Mouse (Mus musculus) layer of hippocampus, adult 8-10 months (tissue): ENCODE measurements around the gene Cyp2b19. TPM values are rescaled to one million over a fixed set of nuclear protein-coding genes. Genes with fewer than 3 reads are reported as not detected.
"Not testable (repeated sequence)": the region's sequence is repeated elsewhere in the genome, so short reads cannot be mapped to it uniquely, and the experiment has no call there.

Experiments
- DNase-seq, 2 experiments: peaks; one replicate each; pipeline ENCODE4 v3.0.0; 2022; ENCODE audit warnings: low spot score in 2 of 2
- total RNA-seq, 4 experiments: library from RNA; stranded (reverse); gene quantifications; 2 replicates each; pipeline ENCODE4 v1.2.4; 2022

Cyp2b19 gene
- total RNA-seq, result not detected

DNA sequence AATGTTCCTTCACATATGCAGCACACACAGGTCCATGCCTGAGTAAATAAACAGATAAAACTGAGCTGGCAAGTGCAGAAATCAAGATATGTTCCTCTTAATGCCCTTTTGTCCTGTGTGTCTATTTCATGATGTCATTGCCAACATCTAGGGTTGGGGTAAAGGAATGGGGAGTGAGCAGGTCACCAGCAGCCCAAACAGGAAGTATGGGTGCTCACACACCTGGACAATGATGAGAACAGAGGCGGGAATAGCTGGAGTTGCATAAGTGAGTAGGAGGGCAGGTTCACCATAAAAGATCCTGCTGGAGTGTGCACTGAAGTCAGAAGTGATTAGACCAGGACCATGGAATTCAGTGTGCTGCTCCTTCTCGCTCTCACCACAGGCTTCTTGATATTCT lies at the start of gene Cyp2b19:
TSS of gene Cyp2b19 (plus strand) at position 301 of the 400 bp plus-strand sequence.
- DNase-seq, result no peak

GRCm38 (mm10) chr7:26711061-26711460 lies 45.9 kb upstream of the Cyp2b19 start:
- DNase-seq, result no peak

DNA sequence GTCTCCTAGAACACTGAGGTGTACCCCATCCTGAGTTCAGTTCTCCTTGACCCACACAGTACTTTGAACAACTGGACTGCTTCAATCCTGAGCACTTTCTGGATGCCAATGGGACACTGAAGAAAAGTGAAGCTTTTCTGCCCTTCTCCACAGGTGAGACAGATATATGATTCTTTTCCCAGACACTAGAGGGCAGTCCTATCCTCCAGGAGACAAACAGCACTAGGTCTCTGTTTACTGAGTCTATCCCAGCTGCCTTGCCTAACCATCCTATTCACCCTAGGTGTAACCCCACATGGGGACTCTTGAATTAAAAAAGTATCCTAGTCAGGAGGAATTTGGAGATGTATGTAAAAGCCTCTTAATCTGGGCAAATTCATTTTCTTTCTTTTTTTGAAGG lies 18.0 kb upstream of the Cyp2b19 start:
- no peak for DNase-seq

GRCm38 (mm10) chr7:26743948-26744347 lies 13.0 kb upstream of the Cyp2b19 start:
- no peak for DNase-seq

DNA sequence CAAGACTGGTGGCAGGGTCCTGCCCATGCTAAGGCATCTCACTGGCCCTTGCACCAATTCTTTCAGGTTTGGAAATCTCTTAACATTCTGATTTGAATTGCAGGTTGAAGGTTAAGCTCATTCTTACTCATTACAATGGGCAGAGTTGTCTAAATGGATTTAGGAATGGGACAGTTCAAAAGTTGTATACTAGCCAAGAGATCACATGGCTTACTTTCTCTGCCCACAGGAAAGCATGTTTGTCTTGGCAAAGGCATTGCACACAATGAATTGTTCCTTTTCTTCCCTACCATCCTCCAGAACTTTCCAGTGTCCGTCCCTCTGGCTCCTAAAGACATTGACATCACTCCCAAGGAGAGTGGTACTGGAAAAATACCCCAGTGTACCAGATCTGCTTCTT lies 11.5 kb upstream of the Cyp2b19 start:
- DNase-seq, result no peak

GRCm38 (mm10) chr7:26767084-26767483 lies 10.1 kb downstream of the Cyp2b19 start:
- DNase-seq, result no peak

- DNase-seq, result no peak
Observed at GRCm38 (mm10) chr7:26769881-26770470, 13.0 kb downstream of the Cyp2b19 start.

- no peak for DNase-seq
Observed at GRCm38 (mm10) chr7:26772866-26773586, 16.1 kb downstream of the Cyp2b19 start.

DNA sequence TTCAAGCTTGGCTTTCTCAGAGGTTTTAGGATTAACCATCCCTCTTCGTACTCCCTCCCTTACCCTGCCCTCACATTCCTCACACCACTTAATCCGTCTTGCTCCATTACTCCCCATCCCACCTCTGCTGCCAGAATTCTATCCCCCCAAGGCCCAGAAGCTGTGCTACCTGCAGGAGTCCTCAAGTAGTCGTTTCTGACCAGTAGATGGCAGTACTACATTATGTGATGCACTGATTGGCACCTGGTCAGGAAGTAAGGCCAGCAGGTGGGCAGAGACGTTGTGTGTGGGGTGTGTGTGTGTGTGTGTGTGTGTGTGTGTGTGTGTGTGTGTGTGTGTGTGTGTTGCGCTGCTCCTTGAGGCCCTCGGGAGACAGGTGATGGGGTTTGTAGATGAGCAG lies 18.9 kb downstream of the Cyp2b19 start:
- DNase-seq, result no peak

- no peak for DNase-seq
Observed at GRCm38 (mm10) chr7:26777806-26778205, 20.9 kb downstream of the Cyp2b19 start.

GRCm38 (mm10) chr7:26778474-26778873 lies 21.5 kb downstream of the Cyp2b19 start:
- DNase-seq, result peak; percentile 14 to 46

DNA sequence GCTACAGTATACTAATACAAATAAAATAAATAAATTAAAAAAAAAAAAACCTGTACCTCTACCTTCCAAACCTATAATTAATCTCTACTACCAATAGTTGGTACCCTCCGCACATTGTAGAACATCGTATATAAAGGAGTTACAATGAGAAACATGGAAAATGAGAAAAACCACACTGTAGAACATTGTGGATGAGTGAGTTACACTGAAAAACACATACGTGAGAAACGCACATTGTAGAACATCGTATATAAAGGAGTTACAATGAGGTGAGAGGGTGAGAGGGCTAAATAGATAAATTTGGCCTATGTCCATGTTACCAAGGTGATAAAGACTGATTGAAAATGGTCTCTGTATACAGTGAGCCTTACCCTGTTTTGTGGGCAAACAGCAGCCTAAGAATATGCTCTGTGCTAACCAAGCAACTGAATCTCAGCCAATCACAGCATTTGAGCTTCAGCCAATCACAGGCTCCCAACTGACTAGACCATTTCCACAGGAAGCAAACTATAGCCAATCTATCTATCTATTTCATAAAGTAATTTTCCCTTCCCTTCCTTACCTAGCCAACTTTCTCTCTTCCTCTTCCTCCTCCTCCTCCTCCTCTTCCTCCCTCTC lies 23.0 kb downstream of the Cyp2b19 start:
- DNase-seq, result no peak

DNA sequence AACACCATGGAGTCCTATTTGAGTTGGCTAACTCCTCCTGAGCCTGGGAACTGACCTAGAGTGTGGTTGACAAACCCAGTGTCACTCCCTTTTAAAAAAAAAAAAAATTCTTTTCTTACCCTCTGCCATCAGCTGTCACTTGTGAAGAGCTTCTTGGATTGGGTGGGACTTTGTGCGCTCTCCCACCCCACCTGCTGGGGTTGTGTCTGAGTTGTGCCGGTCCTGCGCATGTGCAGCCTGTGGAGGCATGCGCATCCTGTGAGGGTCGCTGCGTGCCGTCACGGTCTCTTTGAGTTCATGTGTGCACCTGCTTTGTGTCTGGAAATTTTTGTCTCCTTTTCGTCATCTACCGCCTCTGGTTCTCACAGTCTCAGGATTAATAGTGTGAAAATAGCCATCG lies 23.6 kb downstream of the Cyp2b19 start:
- peak in 1 of 2 experiments; percentile 7 for DNase-seq

DNA sequence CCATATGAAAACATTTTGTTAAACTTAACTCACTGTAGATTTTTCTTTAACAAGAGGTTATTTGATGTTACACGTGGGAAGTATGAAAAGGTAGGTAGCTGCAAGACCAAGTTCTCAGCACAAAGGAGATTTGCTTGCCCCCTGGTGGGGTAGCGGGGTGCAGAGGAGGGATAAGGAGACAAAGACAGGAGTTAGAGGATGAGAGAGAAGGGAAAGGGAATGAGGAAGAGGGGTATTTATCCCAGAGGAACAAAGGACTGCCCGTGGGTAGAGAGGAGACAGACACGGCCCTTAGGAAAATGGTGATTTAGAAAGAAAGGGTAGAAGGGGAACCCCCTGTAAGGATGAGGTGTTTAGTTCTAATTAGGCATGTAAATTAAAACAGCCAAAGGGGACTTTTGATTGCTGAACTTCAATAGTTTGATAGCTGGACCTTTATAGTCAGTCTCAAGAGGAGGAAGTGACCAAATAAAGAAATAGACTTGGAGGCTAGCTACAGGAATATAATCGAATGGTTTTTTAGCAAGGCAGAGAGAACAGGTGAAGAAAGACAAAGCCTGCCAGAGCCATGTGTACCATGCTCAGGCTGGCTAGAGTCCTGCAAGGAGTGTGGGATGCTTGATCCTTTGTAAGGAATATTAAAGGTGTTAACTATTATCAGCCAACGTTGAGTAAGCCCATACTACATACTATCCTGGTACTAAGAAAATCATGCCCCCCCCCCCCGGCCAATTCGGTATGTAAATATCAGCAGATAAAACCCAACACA lies 24.2 kb downstream of the Cyp2b19 start:
- DNase-seq, result no peak

DNA sequence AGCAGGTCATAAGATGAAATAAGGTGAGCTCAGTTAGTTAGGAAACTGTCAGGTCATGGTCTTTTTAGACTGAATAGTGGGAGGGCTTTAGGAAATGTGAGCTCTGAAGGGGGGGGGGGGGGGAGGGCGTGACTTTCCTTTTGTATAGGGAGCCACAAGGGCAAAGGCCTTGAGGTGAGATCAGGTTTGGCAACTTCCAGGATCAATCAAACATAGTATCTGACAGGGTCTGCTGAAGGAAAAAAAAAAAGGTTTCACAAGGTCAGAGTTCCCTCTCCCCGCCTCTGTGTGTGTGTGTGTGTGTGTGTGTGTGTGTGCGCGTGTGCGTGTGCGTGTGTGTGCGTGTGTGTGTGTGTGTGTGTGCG lies 24.8 kb downstream of the Cyp2b19 start:
- no peak for DNase-seq

DNA sequence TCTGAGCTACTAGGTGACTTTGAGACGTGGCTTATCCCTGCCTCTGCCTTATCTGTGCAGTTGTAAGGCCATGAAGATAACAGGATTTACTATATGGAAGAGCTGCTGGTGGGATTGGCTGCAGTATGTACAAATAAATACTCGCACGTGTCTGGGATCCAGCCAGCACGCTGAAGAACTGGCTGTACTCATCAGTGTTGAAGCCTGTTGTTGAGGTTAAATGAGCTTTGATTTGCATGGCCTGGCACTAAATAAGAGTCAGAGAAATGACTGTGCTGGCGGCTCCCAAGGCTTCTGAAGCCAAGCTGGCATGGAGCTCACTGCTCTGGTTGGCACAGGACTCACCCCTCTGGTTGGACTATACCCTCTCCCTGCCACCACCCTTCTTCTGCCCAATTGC lies 26.2 kb downstream of the Cyp2b19 start:
- DNase-seq, result peak; percentile 16 to 26

DNA sequence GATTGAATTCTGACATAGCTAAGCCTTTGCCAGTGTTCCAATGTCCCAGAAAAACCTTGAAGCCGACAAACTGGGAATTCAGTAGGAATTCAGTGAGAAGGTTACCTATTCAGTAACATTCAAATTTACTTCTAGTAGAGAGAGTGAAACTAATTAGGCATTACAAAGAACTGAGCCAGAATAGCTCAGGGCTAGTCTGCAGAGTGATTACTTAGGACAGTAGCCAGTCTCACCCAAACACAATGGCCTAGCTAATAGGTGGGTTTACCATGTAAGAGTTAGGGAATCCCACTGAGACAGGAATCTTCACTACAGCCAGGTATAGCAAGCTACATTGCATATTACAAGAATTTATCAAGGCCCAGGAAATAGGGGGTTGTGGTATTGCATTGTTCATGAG lies 29.1 kb downstream of the Cyp2b19 start:
- DNase-seq, result not testable (repeated sequence)

GRCm38 (mm10) chr7:26789984-26790383 lies 33.0 kb downstream of the Cyp2b19 start:
- no peak for DNase-seq

DNA sequence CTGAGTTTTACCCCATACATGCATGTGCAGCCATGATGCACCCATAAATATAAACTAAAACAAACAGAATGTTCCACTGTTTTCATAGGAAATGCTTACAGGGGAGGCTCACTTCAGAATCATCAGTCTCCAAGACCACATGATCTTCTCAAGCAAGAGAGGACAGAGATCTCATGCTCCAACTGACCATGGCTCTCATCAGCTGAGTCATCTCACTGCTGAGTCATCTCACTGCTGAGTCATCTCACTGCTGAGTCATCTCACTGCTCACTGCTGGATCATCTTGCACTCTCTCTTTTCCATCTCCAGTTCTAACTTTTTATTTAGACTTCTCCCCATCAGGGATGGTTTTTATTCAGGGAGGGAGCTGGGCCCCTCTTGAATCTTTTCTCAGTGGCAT lies 43.2 kb downstream of the Cyp2b19 start:
- DNase-seq, result no peak

DNA sequence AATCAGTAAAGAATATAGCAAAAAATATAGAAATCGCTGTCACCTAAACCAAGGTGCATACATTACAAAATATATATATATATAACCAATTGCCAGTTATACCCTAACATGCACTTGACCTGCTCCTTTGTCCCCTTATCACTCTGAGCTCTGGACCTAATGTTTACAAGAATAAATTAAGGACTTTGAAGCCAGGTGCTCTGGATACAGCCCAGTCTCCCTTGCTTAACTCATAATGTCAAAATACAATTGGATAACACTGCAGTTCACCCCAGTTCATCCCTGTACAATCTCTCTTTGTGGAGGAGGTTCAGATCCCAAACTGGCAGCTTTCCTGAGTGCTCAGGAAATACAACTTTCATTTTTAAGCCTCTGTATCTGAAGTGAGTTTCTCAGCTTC lies 44.1 kb downstream of the Cyp2b19 start:
- DNase-seq, result no peak

DNA sequence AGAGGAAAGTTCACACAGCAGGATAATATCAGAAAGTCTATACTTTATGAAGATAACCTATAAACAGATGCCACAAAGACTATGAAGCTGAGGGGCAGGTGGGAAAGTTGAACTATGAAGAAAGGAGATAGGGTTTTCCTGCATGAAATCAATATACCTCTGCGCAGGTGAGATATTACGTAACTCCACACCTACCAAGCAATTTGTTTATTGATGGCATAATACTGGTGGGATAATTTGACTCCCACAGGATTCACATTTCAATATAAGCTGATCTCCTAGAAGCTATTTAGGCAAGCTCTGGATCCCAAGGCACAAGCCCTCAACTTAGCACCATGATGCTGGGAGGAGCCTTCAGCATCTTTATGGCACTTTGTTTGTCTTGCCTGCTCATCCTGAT lies 51.6 kb downstream of the Cyp2b19 start, which contains the start of gene Cyp2g1:
TSS of gene Cyp2g1 (plus strand) at position 301 of the 400 bp plus-strand sequence.
- DNase-seq, result no peak
